In the genomic region with DNA sequence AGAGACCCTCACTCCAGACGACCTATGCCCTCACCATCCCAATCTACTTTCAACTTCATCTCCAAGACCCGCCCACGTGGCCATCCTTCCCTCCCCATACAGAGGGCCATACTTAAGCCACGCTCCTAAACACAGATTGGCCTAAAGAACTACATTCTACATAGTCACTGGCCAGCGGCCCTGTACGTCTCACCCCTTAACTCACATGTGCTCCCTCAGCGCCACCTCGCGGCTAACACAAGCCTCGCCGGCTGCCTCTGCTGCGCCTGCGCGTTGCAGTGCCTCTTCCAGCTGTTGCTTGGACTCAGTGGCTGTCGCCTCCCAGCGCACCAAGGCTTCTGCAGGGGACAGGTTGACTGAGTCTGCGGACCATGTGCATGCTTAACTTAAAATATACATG, we compare ENCODE assay signal across 8 mouse cellular contexts. TPM values are rescaled to one million over a fixed set of nuclear protein-coding genes. Genes with fewer than 3 reads are reported as not detected.
DNase-seq lines count a peak whose midpoint lies in the region; ATAC-seq lines count a peak whose summit lies in the region.

No protein-coding gene starts in this region.

- H3K27me3 ChIP-seq in hindbrain, embryonic 14.5 days (ENCODE audit: control insufficient read depth, insufficient read depth, low read length), result peaks cover 34% of the 10 kb centered on the region

- no peak overlapping the region for H3K4me3 ChIP-seq in hindbrain, embryonic 14.5 days (replicated peaks; ENCODE audit: low read length)

- H3K9me3 ChIP-seq in hindbrain, embryonic 14.5 days (ENCODE audit: control insufficient read depth, low read length), result no peaks in the 10 kb centered on the region

- no peak overlapping the region for H3K9ac ChIP-seq in hindbrain, embryonic 14.5 days

- no peaks in the 10 kb centered on the region for H3K4me1 ChIP-seq in hindbrain, embryonic 14.5 days (replicated peaks; ENCODE audit: control insufficient read depth, insufficient read depth, low read length)

- H3K36me3 ChIP-seq in hindbrain, embryonic 14.5 days (replicated peaks; ENCODE audit: control insufficient read depth, insufficient read depth), result no peaks in the 10 kb centered on the region

- peak; percentile 83 for ATAC-seq in hindbrain, embryonic 14.5 days (ENCODE audit: low FRiP score)

- DNase-seq in NIH3T3 (ENCODE audit: low read depth), result peak; percentile 99
- peak; percentile 93 to 97 for DNase-seq in cerebellum, postnatal 14 days
- peak; percentile 85 to 86 for DNase-seq in frontal cortex, postnatal 25 days (ENCODE audit: low spot score in 2 of 2)
- peak; percentile 90 for DNase-seq in hindbrain, embryonic 14.5 days (ENCODE audit: low spot score)
- DNase-seq in layer of hippocampus, postnatal 25 days (ENCODE audit: extremely low spot score in 1 of 2, low spot score in 1 of 2), result peak; percentile 74 to 93
- peak; percentile 98 for DNase-seq in lung, postnatal 14 days
- peak; percentile 72 for DNase-seq in retina, adult 2 months (ENCODE audit: low read depth, low spot score)
- DNase-seq in thymus, postnatal 25 days, result peak; percentile 97

- H3K27ac ChIP-seq in hindbrain, embryonic 14.5 days, result no peak overlapping the region

- 0 out of 2 replicates have a peak overlapping the region, but pooled peaks have one; percentile 15 for H3K4me2 ChIP-seq in hindbrain, embryonic 14.5 days (replicated peaks)

- WGBS in hindbrain, embryonic 14.5 days, result 3% methylated on average over 17 of the region's 17 CpGs

RNA-seq across cellular contexts. Expression of a gene that starts 3.9 kb away (rescaled TPM):
- 0.22 and 0.92 TPM in 2 replicates for polyA plus RNA-seq in hindbrain, embryonic 14.5 days (2014; fragmentation: Nextera tagmentation; extraction: Ambion mirVana)
- total RNA-seq in layer of hippocampus, postnatal 25 days (2021), result not detected

RNA-seq across cellular contexts. Expression of a gene that starts 10.1 kb away (rescaled TPM):
- 9.2 and 10.5 TPM in 2 replicates for polyA plus RNA-seq in hindbrain, embryonic 14.5 days (2014; fragmentation: Nextera tagmentation; extraction: Ambion mirVana)
- total RNA-seq in layer of hippocampus, postnatal 25 days (2021), result 1 to 10 TPM; 6.1 to 6.7 TPM

RNA-seq across cellular contexts. Expression of a gene that starts 15.6 kb away (rescaled TPM):
- polyA plus RNA-seq in hindbrain, embryonic 14.5 days (2014; fragmentation: Nextera tagmentation; extraction: Ambion mirVana), result 4.0 and 5.4 TPM in 2 replicates
- total RNA-seq in layer of hippocampus, postnatal 25 days (2021), result 1 to 10 TPM; 3.0 to 4.1 TPM

RNA-seq across cellular contexts. Expression of a gene that starts 21.1 kb away (rescaled TPM):
- 50.8 and 66.6 TPM in 2 replicates for polyA plus RNA-seq in hindbrain, embryonic 14.5 days (2014; fragmentation: Nextera tagmentation; extraction: Ambion mirVana)
- total RNA-seq in layer of hippocampus, postnatal 25 days (2021), result 10 to 100 TPM; 30.9 to 33.6 TPM

RNA-seq across cellular contexts. Expression of a gene that starts 33.7 kb away (rescaled TPM):
- 4.7 and 7.3 TPM in 2 replicates for polyA plus RNA-seq in hindbrain, embryonic 14.5 days (2014; fragmentation: Nextera tagmentation; extraction: Ambion mirVana)
- 10 to 100 TPM; 28.4 to 36.4 TPM for total RNA-seq in layer of hippocampus, postnatal 25 days (2021)
